Mouse (Mus musculus) CD4-positive, CD25-positive, alpha-beta regulatory T cell, adult 2 months (primary cell): ENCODE measurements at regions not wholly inside any gene's neighbourhood (a gene's known extent, or its start where the extent isn't known, plus 50 kb on each side); places are given as distances from the start of the nearest gene placed in this dataset.

ENCODE experiments used
- DNase-seq: peaks from one replicate; pipeline ENCODE4 v3.0.0-alpha.2; 2012; ENCODE audit warnings: low read depth, low spot score

DNA sequence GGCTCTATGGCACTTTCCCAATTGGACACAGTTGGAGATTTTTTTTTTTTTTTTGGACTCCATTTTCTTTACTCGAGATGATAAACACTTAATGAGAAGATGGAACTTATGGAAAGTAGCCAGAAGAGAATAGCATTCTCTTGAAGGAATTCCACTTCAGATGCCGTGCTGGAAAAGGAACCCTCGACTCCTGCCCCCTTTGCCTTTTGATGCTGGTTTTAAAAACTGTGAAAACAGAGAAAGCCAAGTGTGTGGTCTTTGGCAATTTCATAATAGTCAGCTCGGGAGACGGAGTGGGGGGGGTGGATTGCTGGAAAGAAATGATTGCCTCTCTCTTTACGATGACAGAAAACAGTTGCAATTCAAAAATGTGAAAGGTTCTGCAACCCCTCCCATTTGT lies 429.2 kb downstream of the Fgf9 start:
- no peak for DNase-seq

DNA sequence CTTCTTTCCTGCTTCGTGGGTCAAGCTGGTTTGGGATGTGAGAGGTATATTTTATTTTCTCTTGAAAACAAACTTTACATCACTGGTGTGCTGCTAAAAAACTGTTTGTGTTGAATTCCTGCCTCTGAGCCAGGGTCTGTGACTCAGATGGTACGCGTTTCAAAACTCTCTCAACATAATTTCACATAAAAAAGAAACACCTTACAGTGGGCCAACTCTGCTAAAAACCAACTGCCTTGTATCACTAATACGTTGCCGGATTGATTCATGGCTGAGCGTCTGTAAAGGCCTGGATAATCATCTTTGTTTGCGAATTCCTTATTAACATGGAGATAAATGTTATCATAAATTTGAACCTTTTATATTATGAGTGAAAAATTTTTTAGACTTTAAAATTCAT lies 428.7 kb downstream of the Fgf9 start:
- no peak for DNase-seq

- no peak for DNase-seq
Measured at GRCm38 (mm10) chr14:58496902-58497301, 426.6 kb downstream of the Fgf9 start.

DNA sequence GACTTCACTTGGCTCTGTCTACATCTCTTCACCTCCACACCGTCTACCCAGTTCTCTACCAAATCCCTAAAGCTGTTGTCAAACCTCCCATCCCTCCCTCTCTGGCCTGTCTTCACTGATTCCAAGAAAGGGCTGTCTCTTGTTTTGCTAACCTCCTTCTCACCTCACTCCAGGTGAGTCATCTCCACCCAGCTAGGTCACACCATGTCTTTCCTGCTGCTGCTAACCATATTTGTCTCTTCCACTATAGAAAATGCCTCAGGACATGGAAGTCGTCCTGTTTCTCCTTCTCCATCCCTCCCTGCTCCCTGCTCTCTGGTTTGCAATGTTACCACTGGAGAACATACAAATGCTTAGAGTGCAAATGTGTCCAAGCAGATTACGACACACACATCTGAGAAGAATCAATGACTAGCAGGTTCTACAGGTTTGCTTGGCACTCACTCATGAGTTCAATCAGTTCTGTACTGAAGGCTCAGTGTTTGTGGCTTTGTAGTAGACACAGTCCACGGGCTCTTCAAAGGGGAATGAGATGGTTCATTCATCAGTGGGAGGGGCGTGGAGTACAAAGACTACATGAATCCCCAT lies 424.1 kb downstream of the Fgf9 start:
- no peak for DNase-seq

DNA sequence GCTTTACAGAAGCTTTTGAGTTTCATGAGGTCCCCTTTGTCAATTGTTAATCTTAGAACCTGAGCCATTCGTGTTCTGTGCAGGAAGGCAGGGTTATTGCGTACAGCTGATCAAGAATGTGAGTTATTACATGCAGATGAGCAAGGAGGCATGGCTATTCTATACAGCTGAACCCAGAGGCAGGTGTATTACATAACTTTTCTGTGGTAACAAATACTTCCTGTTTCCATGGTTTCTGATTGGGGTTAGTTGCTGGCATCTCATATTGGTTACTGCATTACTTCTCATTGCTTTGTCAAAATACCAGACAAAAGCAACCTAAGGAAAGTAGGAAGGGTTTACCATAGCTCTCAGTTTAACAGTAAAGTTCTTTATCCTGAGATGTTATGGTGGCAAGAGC lies 421.8 kb downstream of the Fgf9 start:
- DNase-seq: no peak

DNA sequence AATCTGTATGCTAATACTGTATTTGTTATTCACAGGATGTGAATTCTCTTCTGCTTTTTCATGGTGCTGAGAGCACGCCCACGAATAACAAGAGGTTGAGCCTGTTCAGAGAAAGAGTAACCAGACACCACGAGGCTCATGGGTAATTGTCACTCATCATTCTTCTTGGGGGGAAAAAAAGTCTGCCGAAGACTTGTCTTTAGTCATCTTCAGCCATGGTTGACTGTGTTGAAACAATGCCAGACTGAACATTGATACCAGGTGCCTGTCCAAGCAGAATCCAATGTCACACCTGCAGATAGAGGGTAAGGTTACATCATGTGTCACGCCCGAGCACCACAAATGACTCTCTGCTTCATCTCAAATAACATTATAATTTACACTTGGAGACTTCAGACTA lies 418.5 kb downstream of the Fgf9 start:
- no peak for DNase-seq

DNA sequence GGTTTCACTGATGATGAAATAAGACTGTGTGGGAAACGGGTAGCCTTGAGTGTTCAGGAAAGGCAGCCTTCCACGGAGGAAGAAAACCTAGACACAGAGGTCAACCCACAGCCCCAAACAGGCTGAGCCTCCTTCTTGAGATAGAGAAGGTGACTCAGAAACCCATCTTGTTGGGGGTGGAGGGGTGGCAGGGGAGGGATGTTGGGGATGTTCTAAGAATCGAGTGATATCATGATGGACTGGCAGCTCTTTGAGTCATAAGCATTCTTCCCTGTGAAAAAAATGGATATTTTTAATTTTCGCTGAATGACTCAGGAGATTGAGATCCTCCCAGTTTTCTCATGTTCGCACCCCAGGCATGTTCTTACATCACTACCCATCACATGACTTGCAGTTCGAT lies 417.5 kb downstream of the Fgf9 start:
- no peak for DNase-seq

DNA sequence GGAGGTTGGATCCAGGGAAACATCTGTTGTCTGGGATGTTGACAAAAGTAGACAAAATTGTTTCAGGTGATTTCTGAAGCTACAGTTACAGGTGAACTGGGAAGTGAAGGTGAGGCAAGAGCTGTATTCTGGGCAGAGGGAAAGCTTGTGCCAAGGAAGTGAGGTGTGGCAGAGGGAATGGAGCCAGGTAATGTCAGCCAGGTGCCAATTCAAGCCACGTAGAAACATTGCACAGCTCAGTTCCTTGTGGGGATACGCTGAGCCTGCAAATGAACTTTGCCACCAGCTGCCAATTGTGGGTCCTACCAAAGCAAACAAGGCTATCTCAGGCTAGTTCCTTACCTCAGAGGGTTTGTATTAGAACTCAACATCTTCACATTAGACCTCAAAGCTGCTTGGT lies 410.1 kb downstream of the Fgf9 start:
- DNase-seq: no peak

DNA sequence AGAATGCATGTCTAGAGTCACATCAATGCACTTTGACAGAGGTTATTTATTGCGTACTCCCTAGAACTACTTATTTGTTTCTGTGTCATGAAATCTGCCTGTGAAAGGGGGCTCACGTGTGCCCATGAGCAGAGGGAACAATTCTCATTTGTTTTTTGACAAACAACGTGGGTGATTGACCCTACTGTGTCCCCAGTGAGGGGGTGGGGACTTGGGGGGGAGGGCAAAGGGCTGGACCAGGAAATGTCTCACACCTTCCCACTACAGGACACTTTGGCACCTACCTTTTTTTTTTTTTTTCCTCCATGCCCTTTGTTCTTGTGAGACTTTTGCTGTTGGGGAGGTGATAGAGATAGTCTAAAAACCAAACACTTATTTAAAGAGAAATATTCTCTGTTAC lies 400.3 kb downstream of the Fgf9 start:
- DNase-seq: no peak

DNA sequence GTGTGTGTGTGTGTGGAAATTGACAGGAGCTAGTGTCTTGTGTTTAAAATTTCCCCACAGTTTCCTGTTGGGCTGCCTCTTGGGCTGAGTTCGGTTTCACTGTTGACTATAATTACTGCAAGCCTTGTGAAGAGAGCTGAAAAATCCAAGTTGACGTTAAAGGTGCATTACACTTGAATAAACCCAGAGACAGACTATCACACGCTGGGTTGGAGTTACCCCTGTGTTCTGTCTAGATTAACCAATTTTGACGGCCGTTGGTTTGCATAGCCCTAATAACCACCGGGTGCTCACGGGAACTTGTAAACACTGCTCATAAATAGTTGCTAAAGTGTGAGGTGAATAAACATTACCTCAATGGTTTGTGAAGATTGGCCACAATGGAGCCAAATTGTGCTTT lies 398.1 kb downstream of the Fgf9 start:
- DNase-seq: no peak

- no peak for DNase-seq
Measured at GRCm38 (mm10) chr14:58467856-58468255, 397.5 kb downstream of the Fgf9 start.

GRCm38 (mm10) chr14:58446776-58447354 lies 376.5 kb downstream of the Fgf9 start:
- no peak for DNase-seq

- DNase-seq: no peak
Measured at GRCm38 (mm10) chr14:58444496-58444895, 374.1 kb downstream of the Fgf9 start.

GRCm38 (mm10) chr14:58442501-58442900 lies 372.2 kb downstream of the Fgf9 start:
- DNase-seq: no peak

DNA sequence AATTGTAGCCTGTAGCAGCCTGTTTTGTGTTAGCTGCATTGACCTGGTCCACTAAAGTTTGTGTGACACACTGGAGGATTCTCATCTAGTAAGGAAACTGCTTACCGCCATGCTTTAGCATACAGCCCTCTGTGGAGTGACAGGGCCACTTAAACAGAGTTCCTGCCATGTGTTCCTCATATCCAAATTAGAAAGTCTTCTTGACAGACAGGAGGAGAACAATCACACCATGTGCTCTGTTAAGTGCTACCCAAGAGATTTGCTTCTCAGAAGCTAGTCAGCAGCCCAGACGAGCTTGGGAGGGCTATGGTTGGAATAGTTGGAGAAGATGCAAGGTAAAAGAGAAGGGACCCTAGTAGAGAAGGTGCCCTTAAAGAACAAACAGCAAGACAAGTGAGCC lies 369.6 kb downstream of the Fgf9 start:
- no peak for DNase-seq

GRCm38 (mm10) chr14:58436096-58436495 lies 365.7 kb downstream of the Fgf9 start:
- DNase-seq: no peak

GRCm38 (mm10) chr14:58426472-58426871 lies 356.1 kb downstream of the Fgf9 start:
- DNase-seq: no peak

- no peak for DNase-seq
Measured at GRCm38 (mm10) chr14:58421904-58422303, 351.6 kb downstream of the Fgf9 start.

DNA sequence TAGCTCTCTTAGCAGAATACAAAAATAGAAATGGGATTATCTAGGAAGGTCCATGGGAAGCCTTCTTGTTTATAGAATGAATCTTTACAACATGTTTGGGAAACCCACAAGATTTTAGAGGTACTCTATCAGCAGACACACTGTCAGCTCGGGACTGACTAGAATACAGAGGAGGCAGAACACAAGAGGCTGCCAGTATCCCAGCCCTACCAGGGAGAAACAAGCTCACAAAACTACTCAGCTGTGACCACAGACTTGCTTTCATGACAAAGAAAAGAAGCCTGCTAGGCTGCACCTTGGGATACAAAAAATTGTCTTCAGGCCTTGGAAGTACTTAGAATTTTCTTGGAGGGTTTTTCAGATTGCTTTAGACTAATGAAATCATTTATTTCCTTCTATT lies 347.2 kb downstream of the Fgf9 start:
- DNase-seq: no peak

- no peak for DNase-seq
Measured at GRCm38 (mm10) chr14:58392055-58392726, 321.8 kb downstream of the Fgf9 start.

DNA sequence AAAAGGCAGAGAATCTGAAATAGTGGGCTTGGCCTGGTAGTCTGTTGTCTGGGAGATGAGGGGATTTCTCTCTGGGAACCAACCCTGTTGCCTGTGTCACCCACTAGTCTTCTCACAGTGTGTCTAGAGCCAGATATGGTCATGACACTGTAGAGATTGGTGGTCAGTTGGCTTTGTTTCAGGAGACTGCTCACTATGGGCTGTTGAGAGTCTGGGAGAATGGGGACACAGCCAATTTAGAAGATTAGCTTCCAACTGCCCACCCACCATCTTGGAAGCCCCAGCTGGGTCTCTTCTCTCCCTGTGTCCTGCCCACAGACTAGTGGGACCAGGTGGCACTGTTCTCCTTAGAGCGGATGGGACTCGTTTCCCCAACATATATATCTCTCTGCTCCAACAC lies 320.4 kb downstream of the Fgf9 start:
- no peak for DNase-seq

GRCm38 (mm10) chr14:58387348-58388000 lies 317.1 kb downstream of the Fgf9 start:
- no peak for DNase-seq

GRCm38 (mm10) chr14:58375056-58375455 lies 304.7 kb downstream of the Fgf9 start:
- no peak for DNase-seq
